Mouse (Mus musculus): Measurements from ENCODE around the gene Zfp648.

Zfp648 gene

DNA sequence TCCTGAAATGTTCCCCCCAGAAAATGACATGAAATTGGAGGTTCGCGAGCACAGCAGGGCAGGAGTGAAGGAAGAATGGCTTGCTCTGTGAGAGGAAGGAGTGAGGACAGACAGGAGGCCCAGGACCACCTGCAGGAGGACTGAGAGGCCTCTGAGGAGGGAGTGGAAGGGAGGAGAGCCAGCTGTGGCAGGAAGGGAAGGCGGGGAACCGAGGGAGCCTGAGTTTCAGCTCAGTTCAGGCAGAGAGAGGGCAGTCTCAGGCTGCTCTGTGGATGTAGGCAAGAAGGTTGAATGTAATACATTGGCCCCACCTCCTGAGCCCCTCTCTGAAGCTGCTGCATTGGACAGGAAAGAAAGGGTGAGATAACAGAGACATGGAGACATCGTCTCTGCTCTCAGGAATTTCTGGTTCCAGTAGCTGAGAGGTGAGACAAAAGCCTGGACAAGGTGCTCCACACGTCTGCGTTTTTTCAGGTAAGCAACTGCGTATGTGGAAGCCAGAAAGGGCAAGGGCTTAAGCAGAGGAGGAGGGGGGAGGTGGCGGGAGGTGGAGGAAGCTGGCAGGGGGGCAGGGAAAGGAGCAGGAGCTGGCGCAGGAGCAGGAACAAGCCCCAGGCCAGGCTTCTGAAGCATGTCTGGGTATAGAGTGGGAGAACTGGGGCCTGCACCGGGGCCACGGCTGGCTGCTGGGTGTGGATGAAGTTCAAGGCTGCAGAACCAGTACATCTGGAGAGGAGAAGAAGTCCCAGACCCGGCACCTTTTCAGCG is at the start of gene Zfp648:
Zfp648 (plus strand) TSS at position 233 of the 768 bp plus-strand sequence.
- DNase-seq (ENCODE audit: low spot score), result no peak

GRCm38 (mm10) chr1:154152539-154152938 is 48.4 kb upstream of the Zfp648 start:
- DNase-seq (ENCODE audit: low spot score), result peak; percentile 9

- no peak for DNase-seq (ENCODE audit: low spot score)
These were observed 47.2 kb upstream of the Zfp648 start for GRCm38 (mm10) chr1:154153800-154154199.

- peak; percentile 61 for DNase-seq (ENCODE audit: low spot score)
These were observed 44.6 kb upstream of the Zfp648 start for GRCm38 (mm10) chr1:154156177-154157062.

DNA sequence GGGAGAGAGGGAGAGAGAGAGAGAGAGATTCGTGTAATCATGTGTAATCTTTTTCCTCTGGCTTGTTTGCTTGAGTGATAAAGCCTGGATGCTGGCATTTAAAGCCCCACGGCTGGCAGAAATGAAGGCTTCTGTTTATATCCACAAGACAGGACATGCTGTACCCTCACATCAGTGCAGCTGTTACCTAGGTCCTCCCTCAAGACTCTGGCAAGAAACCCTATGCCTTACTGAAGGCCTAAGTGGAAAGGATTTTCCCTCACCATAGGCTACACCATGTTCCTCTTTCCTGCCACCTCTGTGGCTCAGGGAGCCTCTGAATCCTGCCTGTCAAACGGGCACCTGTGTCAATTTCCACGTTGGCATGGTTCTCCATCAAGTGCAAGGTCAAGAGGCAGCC is 43.9 kb upstream of the Zfp648 start:
- DNase-seq (ENCODE audit: low spot score), result no peak

DNA sequence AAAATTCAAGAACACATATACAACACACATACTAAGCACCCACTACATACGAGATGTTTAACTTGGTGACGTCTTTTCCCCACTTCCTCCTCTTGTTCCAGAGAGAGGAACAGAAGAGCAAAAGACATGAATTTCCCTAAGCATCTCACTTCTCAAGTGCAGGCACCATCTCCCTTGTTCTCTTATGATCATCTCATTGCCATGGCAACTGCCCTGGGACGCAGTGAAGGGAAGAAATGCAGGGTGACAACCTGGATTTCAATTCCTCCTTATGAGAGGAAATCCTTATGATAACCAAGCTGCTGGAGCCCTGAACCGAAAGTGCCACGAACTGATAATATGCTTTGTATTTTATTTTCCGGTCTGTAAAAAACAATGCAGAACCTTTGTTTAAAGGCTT is 33.3 kb upstream of the Zfp648 start:
- DNase-seq (ENCODE audit: low spot score), result no peak

DNA sequence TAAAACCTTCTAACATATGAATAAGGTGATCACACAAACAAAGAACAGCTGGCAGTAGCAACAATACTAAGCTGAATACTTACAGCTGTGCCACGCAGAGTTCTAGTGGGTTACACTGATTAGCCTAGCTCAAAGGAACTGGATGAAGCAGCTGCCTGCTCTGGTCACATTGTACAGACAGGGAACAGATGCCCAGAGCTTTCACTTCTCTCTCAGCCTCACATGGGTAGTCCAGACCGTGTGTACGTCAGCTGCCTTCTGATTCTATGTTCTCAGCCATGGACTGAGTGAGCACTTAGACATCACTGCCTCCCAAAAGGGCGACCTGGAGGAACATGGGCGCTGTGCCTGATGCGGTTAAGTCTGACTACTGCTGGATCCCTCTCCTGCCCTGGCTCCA is 25.7 kb upstream of the Zfp648 start:
- no peak for DNase-seq (ENCODE audit: low spot score)

- no peak for DNase-seq (ENCODE audit: low spot score)
These were observed 23.2 kb upstream of the Zfp648 start for GRCm38 (mm10) chr1:154177781-154178180.

- DNase-seq (ENCODE audit: low spot score), result no peak
These were observed 22.3 kb upstream of the Zfp648 start for GRCm38 (mm10) chr1:154178541-154179155.

- DNase-seq (ENCODE audit: low spot score), result peak; percentile 87
These were observed 20.0 kb upstream of the Zfp648 start for GRCm38 (mm10) chr1:154180952-154181351.

DNA sequence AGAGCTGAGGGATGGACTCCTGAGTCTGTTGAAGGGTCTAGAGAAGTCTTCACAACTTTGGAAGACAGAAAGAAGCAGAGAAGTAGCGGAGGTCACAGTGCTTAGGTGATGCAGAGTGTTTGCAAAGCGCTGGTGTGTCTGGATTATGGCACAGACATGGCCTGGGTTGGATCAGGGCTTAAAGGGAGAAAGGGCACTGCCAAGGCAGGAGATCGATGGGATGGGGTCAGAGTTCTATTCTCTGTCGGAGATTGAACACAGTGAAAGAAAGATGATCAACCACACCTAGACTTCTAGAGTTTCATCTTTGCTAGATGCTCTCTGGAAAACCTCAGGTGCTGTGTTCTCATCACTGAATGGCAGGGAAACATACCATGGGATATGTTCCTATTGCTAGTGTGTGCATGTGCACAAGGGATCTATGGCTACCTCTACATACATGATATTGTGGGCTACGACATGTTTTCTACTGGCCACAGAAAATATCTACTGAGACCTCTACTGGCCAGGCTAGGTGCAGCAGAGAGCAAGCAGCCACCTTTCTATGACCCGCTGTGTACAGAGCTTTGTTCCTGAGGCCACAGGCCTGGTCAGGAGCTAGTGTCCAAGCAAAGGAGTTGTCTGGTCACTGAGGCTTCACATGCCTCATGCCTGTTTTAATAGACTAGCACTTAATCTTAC is 18.5 kb upstream of the Zfp648 start:
- DNase-seq (ENCODE audit: low spot score), result peak; percentile 8

DNA sequence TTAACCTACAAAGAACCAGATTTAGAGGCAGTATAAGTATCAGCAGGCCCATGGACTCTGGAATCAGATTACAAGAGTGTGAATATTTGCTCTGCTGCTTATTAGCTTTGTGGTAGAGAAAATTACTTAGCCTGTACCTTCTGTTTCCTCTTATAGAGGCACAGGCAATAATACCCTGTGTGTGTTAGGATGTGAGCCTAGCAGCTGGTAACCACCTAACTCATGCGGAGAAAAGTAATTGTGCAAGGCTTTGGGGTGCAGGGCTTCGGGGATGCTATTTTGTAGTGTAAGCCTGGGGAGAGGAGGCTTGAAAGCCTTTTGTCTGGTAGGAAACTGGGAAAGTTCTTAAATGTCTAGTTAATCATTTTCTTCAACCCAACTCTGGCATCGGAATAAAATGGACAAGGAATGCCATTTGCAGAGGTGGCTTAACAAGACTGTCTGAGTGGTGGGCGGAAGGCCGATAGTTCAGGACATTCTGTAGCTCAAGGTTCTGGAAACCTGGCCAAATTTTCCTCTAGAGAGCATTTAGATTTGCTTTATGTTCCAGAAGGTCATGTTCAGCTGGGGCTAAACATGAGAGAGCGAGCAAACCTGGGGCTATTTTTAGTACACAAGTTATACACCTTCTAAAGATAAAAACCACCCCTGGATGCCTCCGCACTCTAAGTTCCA is 17.8 kb upstream of the Zfp648 start:
- DNase-seq (ENCODE audit: low spot score), result no peak

DNA sequence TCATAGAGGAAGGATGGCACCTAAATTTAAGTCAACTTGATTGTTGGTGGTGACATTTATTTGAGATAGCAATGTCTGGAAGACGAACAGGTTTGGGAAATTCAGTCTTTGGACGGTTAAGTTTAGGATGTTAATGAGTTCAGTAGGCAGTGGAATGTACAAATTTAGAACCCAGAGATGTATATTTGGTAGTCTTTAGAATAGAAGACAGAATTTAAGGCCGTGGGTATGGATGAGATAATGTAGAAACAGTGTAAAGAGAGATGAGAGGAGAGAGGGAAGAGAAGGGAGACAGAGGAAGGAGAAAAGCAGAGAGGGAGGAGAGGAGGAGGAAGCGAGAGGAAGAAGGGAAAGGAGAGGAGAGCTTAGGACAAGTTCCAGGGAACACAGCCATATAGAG is 12.8 kb upstream of the Zfp648 start:
- no peak for DNase-seq (ENCODE audit: low spot score)

- DNase-seq (ENCODE audit: low spot score), result peak; percentile 34
These were observed 12.4 kb upstream of the Zfp648 start for GRCm38 (mm10) chr1:154188631-154189030.

GRCm38 (mm10) chr1:154189842-154190530 is 11.0 kb upstream of the Zfp648 start:
- DNase-seq (ENCODE audit: low spot score), result no peak

DNA sequence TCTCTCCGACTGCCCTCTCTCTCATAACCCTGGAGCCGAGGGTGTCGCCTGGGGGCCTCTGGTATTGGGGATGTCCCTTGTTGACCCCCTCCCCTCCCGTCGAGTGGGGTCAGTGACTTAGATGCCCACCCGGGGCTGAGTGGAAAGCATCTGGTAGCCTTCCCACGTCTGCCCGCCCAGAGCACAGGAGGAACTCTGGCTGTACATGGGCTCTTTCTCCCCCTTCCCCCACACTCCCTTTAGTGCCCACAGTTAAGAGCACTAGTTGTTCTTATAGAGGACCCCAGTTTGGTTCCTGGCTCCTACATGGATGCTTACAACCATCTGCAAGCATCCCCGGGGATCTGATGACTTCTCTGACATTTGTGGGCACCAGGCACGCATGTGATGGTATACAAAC is 2.1 kb upstream of the Zfp648 start:
- DNase-seq (ENCODE audit: low spot score), result no peak

DNA sequence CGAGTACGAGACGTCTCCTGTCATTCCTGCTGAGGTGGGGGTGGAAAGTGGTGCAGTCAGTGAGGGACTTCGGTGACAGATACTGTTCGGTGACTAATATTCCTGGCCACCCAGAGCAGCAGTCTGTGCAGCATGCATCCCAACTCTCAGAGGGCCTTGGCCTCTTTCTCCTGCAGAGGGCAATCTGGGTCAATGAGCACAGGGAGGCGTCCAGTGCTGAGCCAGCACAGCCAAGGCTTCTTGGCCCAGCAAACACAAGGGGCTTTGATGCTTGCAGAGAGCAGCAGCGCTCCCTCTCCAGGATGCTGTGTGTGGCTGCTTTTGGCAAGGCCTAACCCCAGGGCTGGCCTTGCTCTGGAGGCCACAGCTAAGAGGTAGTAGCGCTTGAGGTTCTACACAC is 1.6 kb downstream of the Zfp648 start:
- no peak for DNase-seq (ENCODE audit: low spot score)

DNA sequence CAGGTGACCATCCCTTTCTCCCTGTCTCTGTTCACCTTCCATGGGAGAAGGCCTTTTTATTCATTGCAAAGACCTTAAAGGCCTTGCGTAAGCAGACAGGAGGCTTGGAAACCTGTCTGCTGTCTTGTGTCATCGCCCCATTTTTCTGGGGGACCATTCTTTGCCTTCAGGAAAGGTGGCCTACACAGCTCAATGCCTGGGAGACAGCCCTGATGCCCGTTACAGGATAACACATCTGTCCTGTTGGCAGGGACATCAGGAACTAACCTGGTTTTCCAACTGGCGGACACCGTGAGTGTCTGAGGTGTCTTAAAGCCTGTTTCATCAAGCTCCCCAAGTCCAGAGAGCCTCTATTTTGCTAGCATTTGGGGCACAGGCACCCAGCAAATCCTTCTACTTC is 2.4 kb downstream of the Zfp648 start:
- no peak for DNase-seq (ENCODE audit: low spot score)

DNA sequence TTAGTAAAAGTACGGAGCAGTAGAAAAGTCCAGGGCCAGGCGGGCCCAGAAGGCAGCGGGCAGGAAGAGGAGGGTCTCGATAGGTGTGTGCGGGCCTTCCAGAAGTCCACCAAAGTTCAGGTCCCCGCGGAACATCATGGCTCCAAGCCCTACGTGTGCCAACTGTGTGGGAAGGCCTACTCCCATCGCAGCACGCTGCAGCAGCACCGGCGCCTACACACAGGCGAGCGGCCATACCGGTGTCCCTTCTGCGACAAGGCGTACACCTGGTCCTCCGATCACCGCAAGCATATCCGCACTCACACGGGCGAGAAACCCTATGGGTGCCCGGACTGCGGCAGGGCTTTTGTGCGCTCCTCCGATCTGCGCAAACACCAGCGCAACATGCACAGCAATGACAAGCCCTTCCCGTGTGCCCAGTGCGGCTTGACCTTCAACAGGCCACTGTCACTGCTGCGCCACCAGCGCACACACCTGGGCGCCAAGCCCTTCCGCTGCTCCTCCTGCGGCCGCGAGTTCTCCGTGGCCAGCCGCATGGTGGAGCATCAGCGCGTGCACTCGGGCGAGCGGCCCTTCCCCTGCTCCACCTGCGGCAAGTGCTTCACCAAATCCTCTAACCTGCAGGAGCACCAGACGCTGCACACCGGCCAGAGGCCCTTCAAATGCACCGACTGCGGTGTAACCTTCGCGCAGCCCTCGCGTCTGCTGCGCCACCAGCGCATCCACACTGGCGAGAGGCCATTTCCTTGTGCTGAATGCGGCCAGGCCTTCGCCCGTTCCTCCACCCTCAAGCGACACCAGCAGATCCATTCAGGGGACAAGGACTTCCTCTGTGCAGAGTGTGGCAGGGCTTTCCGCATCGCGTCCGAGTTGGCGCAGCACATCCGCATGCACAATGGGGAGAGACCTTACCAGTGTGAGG is 3.9 kb downstream of the Zfp648 start:
- no peak for DNase-seq (ENCODE audit: low spot score)

DNA sequence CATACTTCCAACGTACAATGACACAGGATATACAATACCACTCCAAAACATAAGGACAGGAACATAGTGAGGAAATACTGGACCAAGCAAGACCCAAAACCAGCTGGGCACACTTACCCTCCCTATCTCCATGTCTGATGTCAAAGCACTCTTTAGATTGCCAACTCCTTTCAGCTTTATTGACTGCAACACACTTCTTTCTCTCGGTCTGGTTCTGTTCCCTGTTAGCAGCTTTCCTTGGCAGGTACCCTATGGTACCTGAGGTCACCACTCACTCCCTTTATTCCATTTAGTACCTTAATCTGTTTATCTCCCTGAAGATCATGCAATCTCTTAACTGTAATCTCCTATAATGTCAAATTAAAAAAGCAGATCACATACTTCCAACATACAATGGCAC is 19.0 kb downstream of the Zfp648 start:
- DNase-seq (ENCODE audit: low spot score), result no peak
